Mouse (Mus musculus) lung, adult 2 months (tissue): ENCODE results near the gene Cacng3.

Experiments
- CTCF ChIP-seq: fragments of 200-500 bp; IDR thresholded peaks from 2 replicates; pipeline ENCODE4 v1.5.1; 2011; ENCODE audit warnings: mild to moderate bottlenecking, low read length, control low read depth; ENCODE audit not compliant: insufficient read depth
- POLR2A ChIP-seq: fragments of 200-500 bp; IDR thresholded peaks from 2 replicates; pipeline ENCODE4 v1.6.1; 2011; ENCODE audit warnings: low read depth, mild to moderate bottlenecking, control low read depth, low read length, borderline replicate concordance; ENCODE audit errors: extremely low read depth

GRCm38 (mm10) chr7:122623753-122624152, 46.5 kb upstream of the Cacng3 start:
- TF ChIP-seq POLR2A (no peak), CTCF (no peak)
